ENCODE assay signal across 8 mouse cellular contexts in the genomic region with DNA sequence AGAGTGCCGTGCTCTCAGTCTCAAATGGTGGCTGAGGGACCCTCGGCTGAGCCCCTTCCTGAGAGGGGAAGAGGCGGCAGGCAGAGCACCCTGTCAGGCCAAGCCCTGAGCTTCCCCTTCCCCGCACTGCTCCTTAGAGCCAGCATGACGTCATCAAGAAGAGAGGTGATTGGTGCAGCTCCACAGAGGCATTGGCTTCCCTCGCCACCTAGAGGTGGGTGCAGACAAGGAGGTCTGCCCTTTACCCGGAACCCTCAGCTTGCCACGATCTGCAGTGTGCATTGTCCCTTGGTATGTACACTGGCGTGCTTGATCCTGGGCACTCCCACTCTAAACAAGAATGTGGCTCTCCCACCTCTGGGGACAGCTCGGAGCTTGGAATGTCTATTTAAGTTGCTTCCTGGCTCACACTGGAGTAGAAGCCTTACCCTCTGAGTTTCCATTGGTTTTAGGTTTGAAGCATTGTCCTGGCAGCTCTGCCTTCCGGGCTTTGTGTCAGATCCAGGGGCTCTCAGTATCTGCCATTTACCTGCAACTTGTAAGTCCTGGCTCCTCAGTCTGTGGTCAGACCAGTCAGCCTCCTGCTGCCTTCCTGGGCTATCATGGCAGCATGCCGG.
A peak's percentile ranks its signal among the peaks of the same experiment; 100 is the strongest.
DNase-seq lines count a peak whose midpoint lies in the region; ATAC-seq and TF ChIP-seq lines count a peak whose summit lies in the region.

No protein-coding gene starts in this region.

- no peaks in the 10 kb centered on the region for H3K36me3 ChIP-seq in MEL (ENCODE audit: control insufficient read depth in 1 of 2, insufficient read depth in 2 of 2, low read length in 2 of 2)
- H3K36me3 ChIP-seq in embryonic facial prominence, embryonic 11.5 days (replicated peaks; ENCODE audit: control insufficient read depth, insufficient read depth, low read depth, low read length): no peaks in the 10 kb centered on the region

- peak; percentile 74 for ATAC-seq in embryonic facial prominence, embryonic 11.5 days (replicated peaks; ENCODE audit: insufficient number of reproducible peaks, low FRiP score, low TSS enrichment, low read depth)

- DNase-seq in 3T3-L1 (ENCODE audit: low read depth, low spot score) (peak; percentile 22), MEL (ENCODE audit: low read depth, low spot score) (peak; percentile 70)
- peak; percentile 91 for DNase-seq in embryonic facial prominence, embryonic 11.5 days (ENCODE audit: low spot score)
- peak; percentile 81 to 82 for DNase-seq in heart, postnatal 10 days
- peak; percentile 80 to 87 for DNase-seq in kidney, postnatal 36 days
- peak; percentile 87 to 93 for DNase-seq in lung, postnatal 4 days
- DNase-seq in right cerebral cortex, postnatal 14 days: peak; percentile 57
- no peak for DNase-seq in cerebellum, adult 9-11 months

- 19% methylated on average over 12 of the region's 12 CpGs for WGBS in embryonic facial prominence, embryonic 11.5 days

- peak in 2 of 3 experiments; percentile 36 to 38; a peak in 2 of 6 replicates for TF ChIP-seq CTCF in MEL (IDR thresholded peaks at IDR 0.05 in 2 of 3, conservative IDR thresholded peaks at IDR 0.05 in 1 of 3; ENCODE audit: control insufficient read depth in 1 of 3, insufficient read depth in 1 of 3, low read depth in 2 of 3, low read length in 3 of 3, poor library complexity in 1 of 3, severe bottlenecking in 1 of 3)

- intact Hi-C loops in heart, postnatal 10 days (cut with DNase I): no loop called here

- H3K4me1 ChIP-seq in MEL (ENCODE audit: control insufficient read depth in 1 of 2, insufficient read depth in 2 of 2, low read length in 2 of 2): no peaks in the 10 kb centered on the region
- peaks cover 8% of the 10 kb centered on the region for H3K4me1 ChIP-seq in embryonic facial prominence, embryonic 11.5 days (ENCODE audit: control insufficient read depth, insufficient read depth, low read length)

- TF ChIP-seq EP300 in MEL (IDR thresholded peaks at IDR 0.05; ENCODE audit: low read depth in 1 of 2, low read length in 2 of 2): no peak

- no peak overlapping the region for H3K4me3 ChIP-seq in MEL (ENCODE audit: control insufficient read depth in 1 of 2, insufficient read depth in 1 of 2, low read depth in 2 of 2, low read length in 2 of 2)
- H3K4me3 ChIP-seq in embryonic facial prominence, embryonic 11.5 days (ENCODE audit: low read depth, low read length): no peak overlapping the region

- no peak overlapping the region for H3K9ac ChIP-seq in MEL (ENCODE audit: control insufficient read depth, low read depth, low read length, poor library complexity, severe bottlenecking)
- H3K9ac ChIP-seq in embryonic facial prominence, embryonic 11.5 days (replicated peaks; ENCODE audit: low read length): peak overlapping the region; percentile 41

- no peaks in the 10 kb centered on the region for H3K9me3 ChIP-seq in MEL (replicated peaks; ENCODE audit: insufficient read depth, low read length)
- no peaks in the 10 kb centered on the region for H3K9me3 ChIP-seq in embryonic facial prominence, embryonic 11.5 days (replicated peaks; ENCODE audit: control insufficient read depth, low read length)

- H3K4me2 ChIP-seq in embryonic facial prominence, embryonic 11.5 days (ENCODE audit: low read depth, low read length): peak overlapping the region; percentile 16

- TF ChIP-seq RAD21 in MEL (IDR thresholded peaks at IDR 0.05; ENCODE audit: low read depth, low read length): no peak

- no peaks in the 10 kb centered on the region for H3K79me2 ChIP-seq in MEL (ENCODE audit: control insufficient read depth, insufficient read depth, low read length, poor library complexity)

- TF ChIP-seq POLR2A in MEL (IDR thresholded peaks at IDR 0.05; ENCODE audit: control insufficient read depth in 1 of 2, insufficient read depth in 1 of 2, low read depth in 1 of 2, low read length in 2 of 2, poor library complexity in 1 of 2): no peak

- no peak overlapping the region for H3K27ac ChIP-seq in MEL (ENCODE audit: control insufficient read depth, low read depth, low read length)
- H3K27ac ChIP-seq in embryonic facial prominence, embryonic 11.5 days (replicated peaks; ENCODE audit: low read depth, low read length): peak overlapping the region; percentile 66; the same call in 1 of the 2 replicates

- no peaks in the 10 kb centered on the region for H3K27me3 ChIP-seq in MEL (ENCODE audit: control insufficient read depth in 1 of 2, insufficient read depth in 2 of 2, low read length in 2 of 2)
- H3K27me3 ChIP-seq in embryonic facial prominence, embryonic 11.5 days (ENCODE audit: control insufficient read depth, insufficient read depth, low read length): no peaks in the 10 kb centered on the region

TF ChIP-seq in MEL, 35 proteins besides CTCF, POLR2A, EP300 and RAD21:
- TF ChIP-seq TCF12 (IDR thresholded peaks at IDR 0.05; ENCODE audit: low read depth, low read length) (no peak), SMC3 (IDR thresholded peaks at IDR 0.05; ENCODE audit: low read depth, low read length) (no peak), MYB (IDR thresholded peaks at IDR 0.05; ENCODE audit: low read depth, low read length) (no peak), KAT2A (conservative IDR thresholded peaks at IDR 0.05; ENCODE audit: low read depth, low read length) (no peak), TAL1 (IDR thresholded peaks at IDR 0.05; ENCODE audit: low read length) (no peak), NRF1 (IDR thresholded peaks at IDR 0.05; ENCODE audit: insufficient read depth, low read depth, low read length, poor library complexity, severe bottlenecking) (no peak), USF2 (IDR thresholded peaks at IDR 0.05; ENCODE audit: borderline replicate concordance in 1 of 2, insufficient read depth in 1 of 2, low read depth in 1 of 2, low read length in 2 of 2) (no peak), SIN3A (IDR thresholded peaks at IDR 0.05; ENCODE audit: low read length) (no peak), ELF1 (IDR thresholded peaks at IDR 0.05; ENCODE audit: low read depth, low read length) (no peak)
